ENCODE assay signal across 16 mouse cellular contexts in genomic region chr14:73349061-73349670, GRCm38 (mm10). TPM values are rescaled to one million over a fixed set of nuclear protein-coding genes. Genes with fewer than 3 reads are reported as not detected.
DNase-seq lines count a peak whose midpoint lies in the region; ATAC-seq lines count a peak whose summit lies in the region.
"Had no signal": no experiment of that assay in that cellular context is flagged by ENCODE, and none has a peak within 500 bp of the region (broad histone marks: within the 10 kb centered on the region; RNA-seq: fewer than 3 reads in every experiment).

No protein-coding gene starts in this region.

- no peaks in the 10 kb centered on the region for H3K4me1 ChIP-seq in forebrain, embryonic 11.5 days (replicated peaks; ENCODE audit: control insufficient read depth, insufficient read depth, low read length)

- H3K36me3 ChIP-seq in forebrain, embryonic 11.5 days (ENCODE audit: control insufficient read depth, insufficient read depth, low read length), result no peaks in the 10 kb centered on the region
- H3K36me3 ChIP-seq: embryonic facial prominence, embryonic 12.5 days had no signal

- peak; percentile 65 for DNase-seq in kidney, adult 11 months
- DNase-seq in kidney, adult 18-20 months, result no peak
- peak; percentile 67 for DNase-seq in CD4-positive, CD25-positive, alpha-beta regulatory T cell, adult 2 months (ENCODE audit: low read depth, low spot score)
- peak; percentile 19 to 32 for DNase-seq in kidney, postnatal 4 days
- DNase-seq in forebrain, embryonic 11.5 days (ENCODE audit: low spot score), result no peak
- DNase-seq in retina, embryonic 14.5 days (ENCODE audit: low spot score), result no peak
- DNase-seq: cerebellum, adult 8-10 months; heart, adult 18-20 months; heart, postnatal 14 days; layer of hippocampus, adult 9-11 months; right cerebral cortex, adult 18-20 months had no signal

- peak; percentile 42; the same call in 1 of the 2 replicates for ATAC-seq in granulocyte monocyte progenitor cell, adult 5-6 weeks (replicated peaks; ENCODE audit: poor library complexity, severe bottlenecking)
- ATAC-seq in forebrain, embryonic 11.5 days (replicated peaks; ENCODE audit: low FRiP score), result no peak
- no peak for ATAC-seq in megakaryocyte-erythroid progenitor cell, adult 5-6 weeks (replicated peaks; ENCODE audit: low FRiP score, low TSS enrichment, poor library complexity, severe bottlenecking)
- ATAC-seq: hindbrain, postnatal 0 days had no signal

- no peak overlapping the region for H3K4me3 ChIP-seq in forebrain, embryonic 11.5 days (ENCODE audit: low read depth, low read length)
- H3K4me3 ChIP-seq: embryonic facial prominence, embryonic 12.5 days had no signal

- H3K27me3 ChIP-seq in forebrain, embryonic 11.5 days (ENCODE audit: control insufficient read depth, insufficient read depth, low read length), result no peaks in the 10 kb centered on the region
- H3K27me3 ChIP-seq: embryonic facial prominence, embryonic 12.5 days had no signal

- H3K9ac ChIP-seq in forebrain, embryonic 11.5 days (ENCODE audit: low read length), result no peak overlapping the region
- H3K9ac ChIP-seq: embryonic facial prominence, embryonic 12.5 days had no signal

- H3K27ac ChIP-seq in forebrain, embryonic 11.5 days (ENCODE audit: low read depth, low read length), result no peak overlapping the region
- H3K27ac ChIP-seq: embryonic facial prominence, embryonic 12.5 days; hindbrain, postnatal 0 days; stomach, postnatal 0 days had no signal

- WGBS in forebrain, embryonic 11.5 days, result 67% methylated on average over 7 of the region's 7 CpGs

- no peaks in the 10 kb centered on the region for H3K9me3 ChIP-seq in forebrain, embryonic 11.5 days (ENCODE audit: control insufficient read depth, low read length)
- H3K9me3 ChIP-seq: embryonic facial prominence, embryonic 12.5 days had no signal

- H3K4me2 ChIP-seq in forebrain, embryonic 11.5 days (ENCODE audit: low read depth, low read length, severe bottlenecking), result no peak overlapping the region
- H3K4me2 ChIP-seq: embryonic facial prominence, embryonic 12.5 days had no signal

RNA-seq across cellular contexts. Expression of gene Rb1, which starts 23.5 kb away (rescaled TPM):
- 25.4 and 34.8 TPM in 2 replicates for total RNA-seq in granulocyte monocyte progenitor cell, adult 5-6 weeks (2014; fragmentation: Nextera tagmentation)
- total RNA-seq in granulocyte monocyte progenitor cell, adult 5-6 weeks (2017), result 16.2 and 18.7 TPM in 2 replicates
- 37.3 and 37.4 TPM in 2 replicates for polyA plus RNA-seq in forebrain, embryonic 11.5 days (2014; fragmentation: Nextera tagmentation; extraction: Ambion mirVana)
- total RNA-seq in megakaryocyte-erythroid progenitor cell, adult 5-6 weeks (2014; fragmentation: Nextera tagmentation), result 48.3 and 62.1 TPM in 2 replicates
- total RNA-seq in megakaryocyte-erythroid progenitor cell, adult 5-6 weeks (2017), result 28.6 and 29.6 TPM in 2 replicates

RNA-seq across cellular contexts. Expression of gene Itm2b, which starts 35.9 kb away (rescaled TPM):
- total RNA-seq in granulocyte monocyte progenitor cell, adult 5-6 weeks (2014; fragmentation: Nextera tagmentation), result 834 and 975 TPM in 2 replicates
- 1,023 and 1,048 TPM in 2 replicates for total RNA-seq in granulocyte monocyte progenitor cell, adult 5-6 weeks (2017)
- polyA plus RNA-seq in forebrain, embryonic 11.5 days (2014; fragmentation: Nextera tagmentation; extraction: Ambion mirVana), result 270 and 292 TPM in 2 replicates
- total RNA-seq in megakaryocyte-erythroid progenitor cell, adult 5-6 weeks (2014; fragmentation: Nextera tagmentation), result 241 and 252 TPM in 2 replicates
- total RNA-seq in megakaryocyte-erythroid progenitor cell, adult 5-6 weeks (2017), result 431 and 507 TPM in 2 replicates

Comparison
In these comparisons a context has a peak if more than half of its experiments do, and no peak if none do; other contexts are left out.
1. DNase-seq: peak in kidney, adult 11 months (single experiment), CD4-positive, CD25-positive, alpha-beta regulatory T cell, adult 2 months (single experiment) and kidney, postnatal 4 days (2 of 2); none in kidney, adult 18-20 months (single experiment), forebrain, embryonic 11.5 days (single experiment) and retina, embryonic 14.5 days (single experiment).